Mouse (Mus musculus): ENCODE data around the gene Cideb. TPM values are rescaled to one million over a fixed set of nuclear protein-coding genes. Genes with fewer than 3 reads are reported as not detected.

The Cideb gene
- polyA plus RNA-seq, 1 experiment: 0.05 TPM

DNA sequence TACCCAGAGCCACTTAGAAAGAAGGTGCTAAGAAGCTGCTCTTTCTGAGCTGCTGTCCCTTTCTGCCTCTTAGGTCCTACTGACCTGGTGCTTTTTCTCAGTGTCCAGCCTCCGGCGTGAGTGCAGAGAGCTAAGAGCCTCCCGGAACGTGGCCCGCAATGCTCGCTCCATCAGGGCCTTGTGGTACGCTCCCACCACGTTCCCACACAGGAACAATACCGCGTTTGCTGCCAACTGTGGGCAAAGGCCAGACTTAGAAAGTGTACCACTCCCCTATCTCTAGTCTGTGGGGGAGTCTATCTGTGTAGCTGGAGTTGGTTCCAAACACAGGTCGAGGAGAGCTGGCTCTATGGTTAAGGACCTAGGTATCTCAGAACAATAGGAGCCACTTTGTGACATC lies 22.5 kb upstream of the Cideb start:
- Histone ChIP-seq H3K79me3 (ENCODE audit: low read depth) (no peaks in the 10 kb centered on the region), H3K4me3 (ENCODE audit: insufficient read depth, poor library complexity, severe bottlenecking) (no peak overlapping the region), H3K36me3 (ENCODE audit: control insufficient read depth, insufficient read depth) (no peaks in the 10 kb centered on the region), H3K27me3 (ENCODE audit: control insufficient read depth, insufficient read depth, insufficient read length) (no peaks in the 10 kb centered on the region), H3ac (ENCODE audit: control insufficient read depth, insufficient read length, low read depth) (no peak overlapping the region), H3K79me2 (ENCODE audit: control insufficient read depth, insufficient read depth) (no peaks in the 10 kb centered on the region)
- TF ChIP-seq MYOD1 (IDR thresholded peaks at IDR 0.05; ENCODE audit: control insufficient read depth, insufficient read length, low read depth) (no peak), CEBPB (IDR thresholded peaks at IDR 0.05; ENCODE audit: low read depth) (no peak), FOSL1 (IDR thresholded peaks at IDR 0.05; ENCODE audit: insufficient read depth, low read length, poor library complexity, severe bottlenecking) (no peak), USF1 (IDR thresholded peaks at IDR 0.05; ENCODE audit: low read depth) (no peak), MAX (IDR thresholded peaks at IDR 0.05) (no peak), MYOG (IDR thresholded peaks at IDR 0.05; ENCODE audit: control insufficient read depth, extremely low read depth, insufficient read length) (no peak), CTCF (IDR thresholded peaks at IDR 0.05; ENCODE audit: control insufficient read depth, insufficient read depth, insufficient read length) (no peak)

- Histone ChIP-seq H3K27me3 (ENCODE audit: control insufficient read depth, insufficient read depth, insufficient read length) (peaks cover 5% of the 10 kb centered on the region), H3ac (ENCODE audit: control insufficient read depth, insufficient read length, low read depth) (no peak overlapping the region), H3K79me3 (ENCODE audit: low read depth) (no peaks in the 10 kb centered on the region), H3K4me3 (ENCODE audit: insufficient read depth, poor library complexity, severe bottlenecking) (no peak overlapping the region), H3K36me3 (ENCODE audit: control insufficient read depth, insufficient read depth) (no peaks in the 10 kb centered on the region), H3K79me2 (ENCODE audit: control insufficient read depth, insufficient read depth) (no peaks in the 10 kb centered on the region)
- TF ChIP-seq FOSL1 (IDR thresholded peaks at IDR 0.05; ENCODE audit: insufficient read depth, low read length, poor library complexity, severe bottlenecking) (no peak), CTCF (IDR thresholded peaks at IDR 0.05; ENCODE audit: control insufficient read depth, insufficient read depth, insufficient read length) (no peak), MAX (IDR thresholded peaks at IDR 0.05) (no peak), CEBPB (IDR thresholded peaks at IDR 0.05; ENCODE audit: low read depth) (no peak)
Measured at GRCm38 (mm10) chr14:55779656-55780055, 21.4 kb upstream of the Cideb start.

DNA sequence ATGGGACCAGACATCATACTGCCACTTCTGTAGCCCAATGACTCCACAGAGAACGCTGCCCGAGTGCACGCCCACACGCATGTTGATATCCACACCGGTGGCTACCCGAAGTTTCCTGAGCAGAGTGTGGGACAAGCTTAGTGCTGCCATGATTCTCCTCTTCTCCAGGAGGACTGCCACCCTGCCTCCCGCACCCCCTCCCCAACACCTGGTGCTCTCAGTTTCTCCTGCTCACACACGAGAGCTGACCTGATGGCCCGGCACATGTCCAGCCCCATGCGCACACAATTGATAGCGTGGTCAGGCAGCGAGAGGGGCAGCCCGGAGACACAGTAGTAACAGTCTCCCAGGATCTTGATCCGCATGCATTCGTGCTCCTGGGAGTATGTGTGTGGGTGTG lies 20.4 kb upstream of the Cideb start:
- Histone ChIP-seq H3K36me3 (ENCODE audit: control insufficient read depth, insufficient read depth) (no peaks in the 10 kb centered on the region), H3K79me3 (ENCODE audit: low read depth) (no peaks in the 10 kb centered on the region), H3K27me3 (ENCODE audit: control insufficient read depth, insufficient read depth, insufficient read length) (peaks cover 13% of the 10 kb centered on the region), H3K4me3 (ENCODE audit: insufficient read depth, poor library complexity, severe bottlenecking) (no peak overlapping the region), H3ac (ENCODE audit: control insufficient read depth, insufficient read length, low read depth) (no peak overlapping the region), H3K79me2 (ENCODE audit: control insufficient read depth, insufficient read depth) (no peaks in the 10 kb centered on the region)
- TF ChIP-seq CEBPB (IDR thresholded peaks at IDR 0.05; ENCODE audit: low read depth) (no peak), USF1 (IDR thresholded peaks at IDR 0.05; ENCODE audit: low read depth) (no peak), MYOD1 (IDR thresholded peaks at IDR 0.05; ENCODE audit: control insufficient read depth, insufficient read length, low read depth) (no peak)

DNA sequence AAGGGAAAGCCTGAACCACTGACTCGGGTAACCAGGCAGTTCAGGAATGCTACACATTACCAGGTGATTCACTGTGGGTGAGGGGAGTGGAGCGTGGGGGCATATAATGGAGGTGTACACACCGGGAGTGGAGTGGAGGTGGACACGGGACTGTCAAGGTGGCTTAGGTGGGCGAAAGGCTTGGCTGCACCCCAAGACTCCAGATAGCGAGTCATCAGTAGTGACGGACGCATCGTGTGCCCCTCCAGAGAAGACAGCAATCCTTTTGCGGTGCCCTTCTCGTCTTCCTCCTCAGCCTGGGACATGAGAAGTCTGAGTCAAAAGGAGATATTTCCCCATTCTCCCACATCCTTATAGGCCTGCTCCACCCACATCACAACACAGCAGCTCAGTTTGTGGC lies 19.5 kb upstream of the Cideb start:
- H3K36me3 ChIP-seq (ENCODE audit: control insufficient read depth, insufficient read depth): no peaks in the 10 kb centered on the region
- H3K79me2 ChIP-seq (ENCODE audit: control insufficient read depth, insufficient read depth): no peaks in the 10 kb centered on the region
- H3K27me3 ChIP-seq (ENCODE audit: control insufficient read depth, insufficient read depth, insufficient read length): peaks cover 21% of the 10 kb centered on the region
- no peak overlapping the region for H3K4me3 ChIP-seq (ENCODE audit: insufficient read depth, poor library complexity, severe bottlenecking)
- no peak overlapping the region for H3ac ChIP-seq (ENCODE audit: control insufficient read depth, insufficient read length, low read depth)
- TF ChIP-seq MYOG (IDR thresholded peaks at IDR 0.05; ENCODE audit: control insufficient read depth, extremely low read depth, insufficient read length) (no peak), CTCF (IDR thresholded peaks at IDR 0.05; ENCODE audit: control insufficient read depth, insufficient read depth, insufficient read length) (no peak), FOSL1 (IDR thresholded peaks at IDR 0.05; ENCODE audit: insufficient read depth, low read length, poor library complexity, severe bottlenecking) (no peak), MAX (IDR thresholded peaks at IDR 0.05) (no peak)
- H3K79me3 ChIP-seq (ENCODE audit: low read depth): no peaks in the 10 kb centered on the region

- H3K79me2 ChIP-seq (ENCODE audit: control insufficient read depth, insufficient read depth): no peaks in the 10 kb centered on the region
- no peaks in the 10 kb centered on the region for H3K36me3 ChIP-seq (ENCODE audit: control insufficient read depth, insufficient read depth)
- no peak for TF ChIP-seq MAX (IDR thresholded peaks at IDR 0.05)
- TF ChIP-seq CEBPB (IDR thresholded peaks at IDR 0.05; ENCODE audit: low read depth): no peak
- TF ChIP-seq MYOG (IDR thresholded peaks at IDR 0.05; ENCODE audit: control insufficient read depth, extremely low read depth, insufficient read length): no peak
- TF ChIP-seq MYOD1 (IDR thresholded peaks at IDR 0.05; ENCODE audit: control insufficient read depth, insufficient read length, low read depth): no peak
- TF ChIP-seq USF1 (IDR thresholded peaks at IDR 0.05; ENCODE audit: low read depth): no peak
- no peak for TF ChIP-seq CTCF (IDR thresholded peaks at IDR 0.05; ENCODE audit: control insufficient read depth, insufficient read depth, insufficient read length)
- no peak for TF ChIP-seq FOSL1 (IDR thresholded peaks at IDR 0.05; ENCODE audit: insufficient read depth, low read length, poor library complexity, severe bottlenecking)
- no peak overlapping the region for H3ac ChIP-seq (ENCODE audit: control insufficient read depth, insufficient read length, low read depth)
- no peaks in the 10 kb centered on the region for H3K79me3 ChIP-seq (ENCODE audit: low read depth)
- H3K4me3 ChIP-seq (ENCODE audit: insufficient read depth, poor library complexity, severe bottlenecking): no peak overlapping the region
- peaks cover 26% of the 10 kb centered on the region for H3K27me3 ChIP-seq (ENCODE audit: control insufficient read depth, insufficient read depth, insufficient read length)
Measured at GRCm38 (mm10) chr14:55777176-55777575, 18.9 kb upstream of the Cideb start.

GRCm38 (mm10) chr14:55776711-55777110 lies 18.5 kb upstream of the Cideb start:
- no peaks in the 10 kb centered on the region for H3K79me3 ChIP-seq (ENCODE audit: low read depth)
- peaks cover 31% of the 10 kb centered on the region for H3K27me3 ChIP-seq (ENCODE audit: control insufficient read depth, insufficient read depth, insufficient read length)
- no peak overlapping the region for H3K4me3 ChIP-seq (ENCODE audit: insufficient read depth, poor library complexity, severe bottlenecking)
- TF ChIP-seq MAX (IDR thresholded peaks at IDR 0.05) (no peak), CEBPB (IDR thresholded peaks at IDR 0.05; ENCODE audit: low read depth) (no peak), CTCF (IDR thresholded peaks at IDR 0.05; ENCODE audit: control insufficient read depth, insufficient read depth, insufficient read length) (no peak), USF1 (IDR thresholded peaks at IDR 0.05; ENCODE audit: low read depth) (no peak), MYOG (IDR thresholded peaks at IDR 0.05; ENCODE audit: control insufficient read depth, extremely low read depth, insufficient read length) (no peak), FOSL1 (IDR thresholded peaks at IDR 0.05; ENCODE audit: insufficient read depth, low read length, poor library complexity, severe bottlenecking) (no peak), MYOD1 (IDR thresholded peaks at IDR 0.05; ENCODE audit: control insufficient read depth, insufficient read length, low read depth) (no peak)
- H3K36me3 ChIP-seq (ENCODE audit: control insufficient read depth, insufficient read depth): no peaks in the 10 kb centered on the region
- H3ac ChIP-seq (ENCODE audit: control insufficient read depth, insufficient read length, low read depth): no peak overlapping the region
- no peaks in the 10 kb centered on the region for H3K79me2 ChIP-seq (ENCODE audit: control insufficient read depth, insufficient read depth)
